Mouse (Mus musculus) B cell, adult 67 days (primary cell): ENCODE results near the gene Ctxn1. TPM values are rescaled to one million over a fixed set of nuclear protein-coding genes. Genes with fewer than 3 reads are reported as not detected.

Source experiments
- total RNA-seq, 2 experiments: library from RNA; stranded (reverse); gene quantifications; 4 replicates each; pipeline ENCODE4 v1.2.4; 2023

Gene Ctxn1
- 1 to 10 TPM in 1 of 2 experiments, under 1 TPM in 1; 0.47 to 1.0 TPM for total RNA-seq

DNA sequence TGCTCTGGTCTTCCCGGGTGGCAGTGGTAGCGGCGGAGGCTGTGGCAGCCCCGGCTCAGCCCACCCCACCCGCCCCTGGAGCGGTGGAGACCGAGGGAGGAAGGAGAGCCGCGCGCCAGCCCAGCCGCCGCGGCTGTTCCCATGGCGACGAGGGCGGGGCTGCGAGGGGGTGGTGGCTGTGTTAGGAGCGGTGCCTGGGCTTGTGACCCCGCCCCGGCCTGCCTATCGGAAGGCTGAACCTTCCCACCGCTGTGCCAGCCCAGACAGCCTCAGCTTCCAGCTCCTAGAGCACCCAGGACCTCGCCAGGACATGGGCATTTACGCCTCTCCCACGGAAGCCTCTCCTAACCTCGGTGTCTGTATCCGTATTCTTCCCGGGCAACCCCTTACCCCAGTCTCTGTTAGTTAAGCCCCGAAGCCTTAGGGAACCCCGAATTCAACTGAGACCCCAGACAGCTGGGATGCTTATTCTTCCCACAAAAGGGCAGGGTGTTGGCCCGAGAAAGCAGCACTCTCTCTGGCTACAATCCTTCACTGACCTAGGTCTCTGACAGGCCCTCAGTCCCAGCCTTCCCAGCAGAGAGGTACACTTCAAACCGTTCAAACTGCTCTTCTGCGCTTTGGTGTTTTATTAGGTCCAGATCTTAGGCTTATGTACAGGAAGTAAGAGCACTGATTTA lies at the start of gene Ctxn1:
Gene Ctxn1 (minus strand): TSS at position 150 of the 680 bp plus-strand sequence.

GRCm38 (mm10) chr8:4275275-4276110 lies 16.4 kb upstream of the Ctxn1 start, which contains the start of gene Timm44:
TSS of gene Timm44 (minus strand) at chr8:4275913.

GRCm38 (mm10) chr8:4252934-4253841 lies 5.9 kb downstream of the Ctxn1 start, which contains the start of gene Snapc2:
TSS of gene Snapc2 (plus strand) at chr8:4253080.

DNA sequence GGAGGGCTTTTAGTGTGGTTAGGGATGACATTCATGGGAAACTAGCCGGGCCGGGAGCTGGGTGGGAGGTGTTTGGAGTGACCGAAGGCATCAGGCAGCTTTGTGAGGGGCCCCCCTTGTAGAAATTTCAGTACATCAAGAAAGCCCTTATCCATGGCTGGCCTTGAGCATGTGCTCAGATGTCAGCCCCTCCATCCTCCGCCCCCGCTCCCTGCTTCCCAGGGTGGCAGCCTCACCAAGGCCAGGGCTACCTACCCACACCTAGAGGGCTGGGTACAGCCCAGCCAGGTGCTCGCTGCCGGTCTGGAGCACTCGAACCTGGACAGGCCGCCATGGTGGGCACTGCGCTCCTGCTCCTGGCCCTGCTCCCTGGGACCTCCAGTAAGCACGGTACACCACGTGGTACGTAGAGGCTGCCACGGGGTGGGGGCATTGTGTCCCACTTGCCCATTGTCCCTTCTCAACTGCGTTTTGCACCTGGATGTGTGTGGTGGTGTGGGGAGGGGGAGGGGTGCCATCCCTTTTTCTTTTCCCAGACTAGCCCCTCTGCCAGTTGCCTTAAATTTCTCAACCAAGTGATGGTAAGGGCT lies 11.0 kb downstream of the Ctxn1 start, which contains the start of gene Tgfbr3l:
Gene Tgfbr3l (plus strand): TSS at position 264 of the 590 bp plus-strand sequence.

GRCm38 (mm10) chr8:4238434-4239192 lies 20.5 kb downstream of the Ctxn1 start, which contains the start of the genes Map2k7 and Gm49320:
TSS of gene Map2k7 (plus strand) at chr8:4238740.
TSS of gene Gm49320 (plus strand) at chr8:4238865.

DNA sequence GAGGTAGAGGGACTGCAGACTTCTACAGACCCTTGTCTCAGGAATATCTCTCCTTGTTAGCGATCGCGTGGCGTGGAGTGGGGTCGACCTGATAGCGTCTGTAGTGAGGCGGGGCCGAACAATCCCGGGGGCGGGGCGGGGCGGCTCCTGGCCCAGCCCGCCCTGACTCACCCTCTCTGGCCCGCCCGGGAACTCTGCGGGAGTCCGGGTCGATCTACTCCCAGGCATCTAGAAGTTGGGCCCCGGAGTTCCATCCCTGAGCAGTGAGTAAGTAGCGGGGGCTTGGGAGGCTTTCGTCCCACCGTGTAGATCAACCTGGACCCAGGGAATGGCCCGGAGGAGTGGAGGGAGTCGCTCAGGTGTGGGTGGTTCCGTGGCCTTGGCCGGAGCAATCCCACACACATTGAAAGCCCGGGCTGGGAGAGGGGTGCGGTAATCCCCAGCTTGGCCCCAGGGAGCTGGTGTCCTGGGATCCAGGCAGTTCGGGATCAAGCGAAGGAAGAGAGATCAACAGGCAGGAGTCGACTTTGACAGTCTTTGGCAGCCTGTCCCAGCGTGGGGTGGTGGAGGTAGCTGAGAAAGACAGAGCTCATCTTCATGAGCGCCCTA lies 32.2 kb downstream of the Ctxn1 start, which contains the start of gene Lrrc8e:
Gene Lrrc8e (plus strand): TSS at position 89 of the 609 bp plus-strand sequence.

GRCm38 (mm10) chr8:4216791-4217621 lies 42.1 kb downstream of the Ctxn1 start, which contains the start of gene Prr36:
TSS of gene Prr36 (minus strand) at chr8:4217459.

Other genes starting within 250 kb of the Ctxn1 start
- not detected for gene Cd209f, start 153.4 kb downstream of the Ctxn1 start, total RNA-seq
- gene Cd209g, start 125.2 kb downstream of the Ctxn1 start, total RNA-seq, result not detected
- gene Evi5l, start 92.7 kb downstream of the Ctxn1 start, total RNA-seq, result 10 to 100 TPM; 25.0 to 31.1 TPM
- gene Prr36, start 41.8 kb downstream of the Ctxn1 start, total RNA-seq, result under 1 TPM in 1 of 2 experiments, not detected in 1; 0.18 TPM
- not detected for gene Lrrc8e, start 32.4 kb downstream of the Ctxn1 start, total RNA-seq
- gene Map2k7, start 20.5 kb downstream of the Ctxn1 start, total RNA-seq, result 100 to 1,000 TPM; 114 to 133 TPM
- not detected for gene Gm49320, start 20.4 kb downstream of the Ctxn1 start, total RNA-seq
- gene Tgfbr3l, start 11.1 kb downstream of the Ctxn1 start, total RNA-seq, result 10 to 100 TPM; 18.0 to 30.9 TPM
- 10 to 100 TPM; 15.1 to 15.6 TPM for gene Snapc2, start 6.2 kb downstream of the Ctxn1 start, total RNA-seq
- gene Timm44, start 16.6 kb upstream of the Ctxn1 start, total RNA-seq, result 10 to 100 TPM; 86.3 to 94.1 TPM
- gene Ccl25, start 65.9 kb upstream of the Ctxn1 start, total RNA-seq, result 10 to 100 TPM; 13.5 to 21.4 TPM
- gene Elavl1, start 66.1 kb upstream of the Ctxn1 start, total RNA-seq, result 100 to 1,000 TPM; 105 TPM
- gene Cers4, start 233.8 kb upstream of the Ctxn1 start, total RNA-seq, result 10 to 100 TPM; 44.1 to 49.7 TPM